Mouse (Mus musculus) cerebellum, adult 9-11 months (tissue): ENCODE results near the gene Atp5d.

ENCODE experiments used
- DNase-seq: peaks from one replicate; pipeline ENCODE4 v3.0.0; 2022

Atp5d gene

GRCm38 (mm10) chr10:80169070-80169469 lies 30.6 kb downstream of the Atp5d start:
- DNase-seq = no peak

- no peak for DNase-seq
Measured at GRCm38 (mm10) chr10:80169651-80170050, 31.2 kb downstream of the Atp5d start.

GRCm38 (mm10) chr10:80170052-80170451 lies 31.6 kb downstream of the Atp5d start:
- DNase-seq = no peak

- DNase-seq = peak; percentile 67
Measured at GRCm38 (mm10) chr10:80170601-80171021, 32.2 kb downstream of the Atp5d start.

GRCm38 (mm10) chr10:80171252-80171651 lies 32.8 kb downstream of the Atp5d start:
- peak; percentile 56 for DNase-seq

GRCm38 (mm10) chr10:80171760-80172526 lies 33.5 kb downstream of the Atp5d start:
- peak; percentile 69 for DNase-seq

GRCm38 (mm10) chr10:80172527-80173292 lies 34.3 kb downstream of the Atp5d start, which contains the start of gene 1600002K03Rik:
Gene 1600002K03Rik (plus strand): TSS chr10:80172944.
- peak; percentile 91 for DNase-seq

- peak; percentile 62 for DNase-seq
Measured at GRCm38 (mm10) chr10:80173358-80173757, 34.9 kb downstream of the Atp5d start.

- peak; percentile 69 for DNase-seq
Measured at GRCm38 (mm10) chr10:80173955-80174640, 35.7 kb downstream of the Atp5d start.

- peak; percentile 67 for DNase-seq
Measured at GRCm38 (mm10) chr10:80174705-80175104, 36.3 kb downstream of the Atp5d start.

GRCm38 (mm10) chr10:80175536-80176269 lies 37.3 kb downstream of the Atp5d start:
- DNase-seq = peak; percentile 63

- DNase-seq = no peak
Measured at GRCm38 (mm10) chr10:80176270-80176834, 37.9 kb downstream of the Atp5d start.

- peak; percentile 55 for DNase-seq
Measured at GRCm38 (mm10) chr10:80177441-80178279, 39.2 kb downstream of the Atp5d start.

- peak; percentile 70 for DNase-seq
Measured at GRCm38 (mm10) chr10:80179068-80180051, 40.9 kb downstream of the Atp5d start, which contains the start of gene Efna2. Gene Efna2 (plus strand): TSS chr10:80179482.

- peak; percentile 52 for DNase-seq
Measured at GRCm38 (mm10) chr10:80180288-80180687, 41.9 kb downstream of the Atp5d start.

- peak; percentile 36 for DNase-seq
Measured at GRCm38 (mm10) chr10:80180823-80181222, 42.4 kb downstream of the Atp5d start.

GRCm38 (mm10) chr10:80182547-80182946 lies 44.1 kb downstream of the Atp5d start:
- DNase-seq = peak; percentile 31

GRCm38 (mm10) chr10:80186649-80187048 lies 48.2 kb downstream of the Atp5d start:
- DNase-seq = no peak

GRCm38 (mm10) chr10:80187739-80188138 lies 49.3 kb downstream of the Atp5d start:
- no peak for DNase-seq
